Mouse (Mus musculus) lung, adult 2 months (tissue): ENCODE data around the gene Fxyd3.

Experiments used
- CTCF ChIP-seq: fragments of 200-500 bp; IDR thresholded peaks from 2 replicates; pipeline ENCODE4 v1.5.1; 2011; ENCODE audit warnings: mild to moderate bottlenecking, low read length, control low read depth; ENCODE audit not compliant: insufficient read depth
- POLR2A ChIP-seq: fragments of 200-500 bp; IDR thresholded peaks from 2 replicates; pipeline ENCODE4 v1.6.1; 2011; ENCODE audit warnings: low read depth, mild to moderate bottlenecking, control low read depth, low read length, borderline replicate concordance; ENCODE audit errors: extremely low read depth

- no peak for TF ChIP-seq CTCF
- no peak for TF ChIP-seq POLR2A
Measured at GRCm38 (mm10) chr7:31030717-31031116, 45.8 kb downstream of the Fxyd3 start.
